Mouse (Mus musculus) stomach, postnatal 0 days (tissue): ENCODE measurements around the gene Rab4b. TPM values are rescaled to one million over a fixed set of nuclear protein-coding genes. Genes with fewer than 3 reads are reported as not detected.

ENCODE experiments used
- ATAC-seq: fragments of 200-750 bp; cut with Nextera tagmentation; 2 replicates; pipeline ENCODE4 v1.8.0; 2017; ENCODE audit not compliant: low FRiP score, low TSS enrichment
- DNase-seq: peaks from one replicate; pipeline ENCODE4 v3.0.0-alpha.2; 2016; ENCODE audit warnings: low spot score
- H3K27ac ChIP-seq: fragments of 300-500 bp; sonication (generic); replicated peaks from 2 replicates; pipeline ENCODE4 v1.5.1; 2014; ENCODE audit warnings: mild to moderate bottlenecking, control low read depth
- H3K27me3 ChIP-seq: fragments of 300-500 bp; sonication (generic); 2 replicates; pipeline ENCODE4 v1.6.1; 2014; ENCODE audit warnings: low read length; ENCODE audit not compliant: control insufficient read depth, insufficient read depth
- H3K36me3 ChIP-seq: fragments of 300-500 bp; sonication (generic); 2 replicates; pipeline ENCODE4 v1.6.1; 2014; ENCODE audit warnings: low read length, mixed read lengths; ENCODE audit not compliant: control insufficient read depth, insufficient read depth
- H3K4me1 ChIP-seq: fragments of 300-500 bp; sonication (generic); replicated peaks from 2 replicates; pipeline ENCODE4 v1.6.1; 2014; ENCODE audit warnings: antibody characterized with exemption; ENCODE audit not compliant: control insufficient read depth, insufficient read depth
- H3K4me2 ChIP-seq: fragments of 300-500 bp; sonication (generic); replicated peaks from 2 replicates; pipeline ENCODE4 v1.6.1; 2014; ENCODE audit warnings: low read depth, mild to moderate bottlenecking, control low read depth, moderate library complexity
- H3K4me3 ChIP-seq: fragments of 300-500 bp; sonication (generic); 2 replicates; pipeline ENCODE4 v1.5.1; 2014; ENCODE audit warnings: low read depth, low read length, control low read depth
- H3K9ac ChIP-seq: fragments of 300-500 bp; sonication (generic); 2 replicates; pipeline ENCODE4 v1.6.1; 2014; ENCODE audit warnings: mild to moderate bottlenecking, low read length, control low read depth, mixed read lengths
- H3K9me3 ChIP-seq: fragments of 300-500 bp; sonication (generic); 2 replicates; pipeline ENCODE4 v1.6.1; 2016; ENCODE audit warnings: low read length; ENCODE audit not compliant: control insufficient read depth
- CTCF ChIP-seq: IDR thresholded peaks from 2 replicates; pipeline ENCODE4 v1.5.1; 2016; ENCODE audit warnings: antibody characterized with exemption, low read depth, mild to moderate bottlenecking, moderate library complexity
- EP300 ChIP-seq: optimal IDR thresholded peaks from 2 replicates; pipeline ENCODE3; 2016; ENCODE audit warnings: antibody characterized with exemption
- WGBS: fragments of 180-500 bp; shearing (Covaris S2); extraction: QIAGEN DNeasy Blood & Tissue Kit; methylation state at CpG from one replicate; pipeline ENCODE4 v1.1.7; 2014; 5-methylcytosine and 5-hydroxymethylcytosine counted together
- polyA plus RNA-seq: library from polyadenylated mRNA; unstranded; fragments of >200 nt; fragmentation: Nextera tagmentation; extraction: Ambion mirVana; gene quantifications from 2 replicates; pipeline ENCODE4 v1.2.1, GENCODE M21; 2015

Rab4b gene
- polyA plus RNA-seq, 1 experiment from 2014 or later: 72.2 TPM

GRCm38 (mm10) chr7:27180036-27180435 lies 1.3 kb upstream of the Rab4b start:
- Histone ChIP-seq H3K27ac (no peak overlapping the region), H3K36me3 (peaks cover 2% of the 10 kb centered on the region; the same call in 1 of the 2 replicates), H3K4me3 (no peak overlapping the region), H3K4me1 (no peaks in the 10 kb centered on the region; the same call in 1 of the 2 replicates), H3K4me2 (no peak overlapping the region), H3K9ac (no peak overlapping the region), H3K27me3 (no peaks in the 10 kb centered on the region), H3K9me3 (no peaks in the 10 kb centered on the region)
- WGBS: 33% methylated on average over 5 of the region's 5 CpGs
- TF ChIP-seq EP300 (no peak), CTCF (no peak)
- ATAC-seq (no peak), DNase-seq (peak; percentile 64)

DNA sequence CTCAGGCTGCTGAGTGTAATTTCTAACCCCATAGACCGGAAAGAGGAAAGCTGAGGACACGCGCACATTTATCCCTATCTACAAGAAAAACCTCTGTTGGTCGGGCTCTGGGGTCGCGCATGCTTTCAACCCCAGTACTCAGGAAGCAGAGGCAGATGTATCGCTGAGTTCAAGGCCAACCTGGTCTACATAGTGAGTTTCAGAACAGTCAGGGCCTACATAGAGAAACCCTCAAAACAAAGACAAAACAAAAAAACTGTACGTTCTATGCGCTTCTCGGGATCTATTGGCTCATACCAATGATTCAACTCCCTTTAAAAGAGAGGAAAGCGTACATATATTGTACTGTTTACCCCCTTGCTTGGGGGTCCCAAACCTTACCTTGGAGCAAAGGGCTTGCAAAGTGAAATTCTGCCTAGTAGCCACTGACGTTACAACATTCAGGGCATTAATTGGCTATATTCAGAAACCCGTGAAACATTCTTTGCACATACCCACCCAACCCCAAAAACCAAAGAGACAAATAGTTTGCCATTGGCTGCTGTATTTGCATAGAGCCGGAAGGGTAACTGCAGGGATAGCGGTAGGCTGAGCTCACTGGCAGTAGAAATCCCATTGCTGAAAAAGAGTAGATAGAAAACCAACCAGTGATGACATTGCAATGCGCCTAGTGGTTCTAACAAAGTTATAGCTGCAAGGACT lies 672 bp upstream of the Rab4b start:
- DNase-seq: no peak
- H3K36me3 ChIP-seq: no peaks in the 10 kb centered on the region; the same call in none of the 2 replicates

DNA sequence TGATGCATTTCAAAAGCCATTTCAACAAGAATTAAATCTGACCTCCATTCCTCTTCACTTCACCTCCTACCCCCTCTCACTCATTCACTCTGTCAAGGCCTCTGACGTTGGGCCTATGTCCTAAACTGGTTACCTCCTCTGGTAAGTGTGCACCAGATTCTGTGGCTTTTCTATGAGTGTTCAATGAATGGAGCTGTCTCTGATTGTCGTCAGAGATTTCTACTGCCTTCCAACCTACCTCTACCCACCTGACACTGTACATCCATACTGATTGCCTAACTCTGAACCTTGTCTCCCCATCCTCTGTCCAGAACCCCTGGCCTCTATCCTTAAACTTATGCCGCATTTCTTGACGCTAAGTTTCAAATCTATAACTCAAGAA lies 763 bp downstream of the Rab4b start:
- H3K4me3 ChIP-seq: peak overlapping the region; percentile 72
- H3K9ac ChIP-seq: peak overlapping the region; percentile 68
- DNase-seq (no peak), ATAC-seq (0 out of 2 replicates have a peak, but pooled peaks have one; percentile 1)
- no peaks in the 10 kb centered on the region for H3K9me3 ChIP-seq
- peak overlapping the region; percentile 55 for H3K4me2 ChIP-seq
- TF ChIP-seq EP300 (no peak), CTCF (no peak)
- H3K27me3 ChIP-seq: no peaks in the 10 kb centered on the region
- H3K36me3 ChIP-seq: peaks cover 6% of the 10 kb centered on the region; the same call in 1 of the 2 replicates
- H3K27ac ChIP-seq: peak overlapping the region; percentile 93
- 15% methylated on average over 4 of the region's 4 CpGs for WGBS
- no peaks in the 10 kb centered on the region; the same call in 1 of the 2 replicates for H3K4me1 ChIP-seq

More for the DNA sequence above, 672 bp upstream of the Rab4b start:
- H3K9ac ChIP-seq: 0 out of 2 replicates have a peak overlapping the region, but pooled peaks have one; percentile 9
- H3K4me1 ChIP-seq: no peaks in the 10 kb centered on the region; the same call in 1 of the 2 replicates
- no peaks in the 10 kb centered on the region for H3K27me3 ChIP-seq
- H3K9me3 ChIP-seq: no peaks in the 10 kb centered on the region
- peak overlapping the region; percentile 52 for H3K4me2 ChIP-seq
- 41% methylated on average over 16 of the region's 16 CpGs for WGBS
- no peak for ATAC-seq
- peak overlapping the region; percentile 72 for H3K4me3 ChIP-seq
- H3K27ac ChIP-seq: peak overlapping the region; percentile 67
- TF ChIP-seq CTCF (no peak), EP300 (no peak)

- no peak overlapping the region for H3K4me3 ChIP-seq
- TF ChIP-seq EP300: no peak
- TF ChIP-seq CTCF: no peak
- H3K27ac ChIP-seq: no peak overlapping the region
- WGBS: 90% methylated on average over 7 of the region's 7 CpGs
- DNase-seq: no peak
- H3K9ac ChIP-seq: no peak overlapping the region
- H3K4me1 ChIP-seq: no peaks in the 10 kb centered on the region; the same call in 1 of the 2 replicates
- H3K27me3 ChIP-seq: no peaks in the 10 kb centered on the region
- no peak for ATAC-seq
- H3K9me3 ChIP-seq: no peaks in the 10 kb centered on the region
- no peak overlapping the region for H3K4me2 ChIP-seq
- peaks cover 10% of the 10 kb centered on the region; the same call in 1 of the 2 replicates for H3K36me3 ChIP-seq
Observed at GRCm38 (mm10) chr7:27174896-27175295, 3.8 kb downstream of the Rab4b start.

- TF ChIP-seq EP300 (no peak), CTCF (no peak)
- WGBS: 95% methylated on average over 15 of the region's 15 CpGs
- DNase-seq: no peak
- no peak overlapping the region for H3K9ac ChIP-seq
- no peak overlapping the region for H3K4me2 ChIP-seq
- H3K4me3 ChIP-seq: no peak overlapping the region
- no peaks in the 10 kb centered on the region for H3K9me3 ChIP-seq
- H3K36me3 ChIP-seq: peaks cover 10% of the 10 kb centered on the region; the same call in 1 of the 2 replicates
- H3K4me1 ChIP-seq: no peaks in the 10 kb centered on the region; the same call in 1 of the 2 replicates
- no peaks in the 10 kb centered on the region for H3K27me3 ChIP-seq
- no peak for ATAC-seq
- H3K27ac ChIP-seq: no peak overlapping the region
Observed at GRCm38 (mm10) chr7:27174496-27174895, 4.2 kb downstream of the Rab4b start.

GRCm38 (mm10) chr7:27170981-27171380 lies 7.7 kb downstream of the Rab4b start:
- no peak overlapping the region for H3K4me2 ChIP-seq
- no peak overlapping the region for H3K27ac ChIP-seq
- ATAC-seq: no peak
- H3K36me3 ChIP-seq: peaks cover 10% of the 10 kb centered on the region; the same call in 1 of the 2 replicates
- 90% methylated on average over 3 of the region's 3 CpGs for WGBS
- H3K9ac ChIP-seq: no peak overlapping the region
- no peaks in the 10 kb centered on the region for H3K27me3 ChIP-seq
- 0 out of 2 replicates have a peak, but pooled peaks cover 3% of the 10 kb centered on the region for H3K4me1 ChIP-seq
- TF ChIP-seq EP300 (no peak), CTCF (no peak)
- DNase-seq: no peak
- H3K4me3 ChIP-seq: no peak overlapping the region
- no peaks in the 10 kb centered on the region for H3K9me3 ChIP-seq
